Mouse (Mus musculus) heart, postnatal 0 days (tissue): Measurements from ENCODE around the gene Cenpu. TPM values are rescaled to one million over a fixed set of nuclear protein-coding genes. Genes with fewer than 3 reads are reported as not detected.

Experiments used
- ATAC-seq: fragments of 200-750 bp; cut with Nextera tagmentation; 2 replicates; pipeline ENCODE4 v1.8.0; 2017; ENCODE audit warnings: low read depth, moderate number of reproducible peaks, moderate library complexity; ENCODE audit not compliant: insufficient read depth
- DNase-seq: peaks from one replicate; pipeline ENCODE4 v3.0.0-alpha.2; 2016; ENCODE audit warnings: low spot score
- H3K27ac ChIP-seq: fragments of 300-500 bp; sonication (generic); 2 replicates; pipeline ENCODE4 v1.5.1; 2014; ENCODE audit warnings: low read depth, mild to moderate bottlenecking
- H3K27me3 ChIP-seq: fragments of 300-500 bp; sonication (generic); 2 replicates; pipeline ENCODE4 v1.6.1; 2014; ENCODE audit warnings: low read length, mixed read lengths; ENCODE audit not compliant: control insufficient read depth, insufficient read depth
- H3K36me3 ChIP-seq: fragments of 300-500 bp; sonication (generic); replicated peaks from 2 replicates; pipeline ENCODE4 v1.6.1; 2014; ENCODE audit warnings: low read length, mixed read lengths; ENCODE audit not compliant: control insufficient read depth, insufficient read depth
- H3K4me1 ChIP-seq: fragments of 300-500 bp; sonication (generic); 2 replicates; pipeline ENCODE4 v1.6.1; 2014; ENCODE audit warnings: antibody characterized with exemption; ENCODE audit not compliant: control insufficient read depth, insufficient read depth
- H3K4me2 ChIP-seq: fragments of 300-500 bp; sonication (generic); 2 replicates; pipeline ENCODE4 v1.6.1; 2014; ENCODE audit warnings: low read depth, mild to moderate bottlenecking, low read length, moderate library complexity
- H3K4me3 ChIP-seq: fragments of 300-500 bp; sonication (generic); 2 replicates; pipeline ENCODE4 v1.5.1; 2014; ENCODE audit warnings: low read depth, low read length
- H3K9ac ChIP-seq: fragments of 300-500 bp; sonication (generic); replicated peaks from 2 replicates; pipeline ENCODE4 v1.6.1; 2014; ENCODE audit warnings: low read depth, low read length, mixed read lengths
- H3K9me3 ChIP-seq: fragments of 300-500 bp; sonication (generic); replicated peaks from 2 replicates; pipeline ENCODE4 v1.6.1; 2016; ENCODE audit warnings: low read length; ENCODE audit not compliant: control insufficient read depth
- CTCF ChIP-seq: IDR thresholded peaks from 2 replicates; pipeline ENCODE4 v1.5.1; 2016; ENCODE audit warnings: antibody characterized with exemption, control low read depth, low read depth
- EP300 ChIP-seq: IDR thresholded peaks from 2 replicates; pipeline ENCODE4 v1.6.1; 2016; ENCODE audit warnings: antibody characterized with exemption, low read depth
- WGBS: fragments of 180-500 bp; shearing (Covaris S2); extraction: QIAGEN DNeasy Blood & Tissue Kit; methylation state at CpG from one replicate; pipeline ENCODE4 v1.1.7; 2014; 5-methylcytosine and 5-hydroxymethylcytosine counted together
- polyA plus RNA-seq: library from polyadenylated mRNA; unstranded; fragments of >200 nt; fragmentation: Nextera tagmentation; extraction: Ambion mirVana; gene quantifications from 2 replicates; pipeline ENCODE4 v1.2.1, GENCODE M21; 2015
- total RNA-seq: library from RNA; depleted of rRNA; stranded (reverse); fragments of >200 nt; gene quantifications from 2 replicates; pipeline ENCODE4 v1.2.3, GENCODE M21; 2014; ENCODE audit warnings: low replicate concordance

The Cenpu gene
- total and polyA plus RNA-seq, 2 experiments from 2014 or later = 1.1 to 5.3 TPM

- peaks cover 96% of the 10 kb centered on the region for H3K36me3 ChIP-seq
- DNase-seq (no peak), ATAC-seq (no peak)
- H3K4me2 ChIP-seq = no peak overlapping the region
- H3K9me3 ChIP-seq = no peaks in the 10 kb centered on the region
- no peaks in the 10 kb centered on the region for H3K4me1 ChIP-seq
- no peak overlapping the region for H3K27ac ChIP-seq
- H3K9ac ChIP-seq = no peak overlapping the region
- WGBS = 88% methylated on average over 8 of the region's 8 CpGs
- no peaks in the 10 kb centered on the region for H3K27me3 ChIP-seq
- H3K4me3 ChIP-seq = no peak overlapping the region
- TF ChIP-seq EP300 (no peak), CTCF (no peak)
Observed at GRCm38 (mm10) chr8:46526098-46526497, 25.7 kb upstream of the Cenpu start.

DNA sequence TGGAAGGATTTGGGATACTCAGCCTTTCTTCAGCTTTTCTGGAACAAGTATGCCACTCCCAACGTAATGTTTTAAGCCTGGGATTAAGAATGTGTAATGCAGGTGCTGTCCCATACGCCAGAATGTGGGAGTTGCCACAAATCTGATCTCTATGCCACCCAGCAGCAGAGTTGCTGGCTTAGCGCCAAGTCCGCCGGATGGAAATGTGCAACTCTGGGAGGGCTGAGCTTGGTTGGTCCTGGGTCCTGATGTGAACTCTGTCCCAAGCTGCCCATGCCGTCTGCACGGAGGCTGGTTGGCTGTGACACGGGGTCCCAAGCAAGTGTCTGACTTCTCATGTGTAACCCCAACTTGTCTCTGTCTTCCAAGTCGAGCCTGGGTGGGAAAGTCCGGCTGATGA, 25.0 kb upstream of the Cenpu start:
- DNase-seq = no peak
- WGBS = 62% methylated on average over 10 of the region's 10 CpGs
- no peak for TF ChIP-seq CTCF
- no peak for TF ChIP-seq EP300

DNA sequence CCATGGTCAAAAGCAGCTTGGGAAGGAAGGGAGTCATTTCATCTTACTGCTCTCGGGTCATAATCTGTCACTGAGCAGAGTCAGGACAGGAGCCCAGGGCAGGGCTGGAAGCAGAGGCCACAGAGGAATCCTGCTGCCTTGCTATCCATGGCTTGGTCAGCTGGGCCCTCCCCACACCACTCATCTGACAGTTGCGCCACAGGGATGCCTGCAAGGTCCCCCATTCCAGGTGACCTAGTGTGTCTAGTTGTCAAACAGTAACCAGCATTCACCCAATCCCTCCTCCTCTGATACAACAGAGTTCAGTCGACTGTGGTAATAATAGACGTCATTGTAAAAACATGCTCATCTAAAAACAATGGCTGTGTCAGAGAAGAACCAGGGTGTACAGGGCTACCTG, 22.3 kb upstream of the Cenpu start:
- no peaks in the 10 kb centered on the region for H3K9me3 ChIP-seq
- H3K27me3 ChIP-seq = no peaks in the 10 kb centered on the region
- no peaks in the 10 kb centered on the region for H3K4me1 ChIP-seq
- H3K9ac ChIP-seq = no peak overlapping the region
- no peak overlapping the region for H3K27ac ChIP-seq
- H3K36me3 ChIP-seq = peaks cover 94% of the 10 kb centered on the region
- no peak overlapping the region for H3K4me2 ChIP-seq
- WGBS = 81% methylated on average over 4 of the region's 4 CpGs
- no peak for DNase-seq
- no peak for TF ChIP-seq EP300
- ATAC-seq = no peak
- no peak overlapping the region for H3K4me3 ChIP-seq

More for the DNA sequence above, 25.0 kb upstream of the Cenpu start:
- Histone ChIP-seq H3K9me3 (no peaks in the 10 kb centered on the region), H3K9ac (no peak overlapping the region), H3K36me3 (peaks cover 96% of the 10 kb centered on the region), H3K4me3 (no peak overlapping the region), H3K4me1 (no peaks in the 10 kb centered on the region), H3K27ac (no peak overlapping the region), H3K27me3 (no peaks in the 10 kb centered on the region), H3K4me2 (no peak overlapping the region)
- ATAC-seq = 0 out of 2 replicates have a peak, but pooled peaks have one; percentile 33

DNA sequence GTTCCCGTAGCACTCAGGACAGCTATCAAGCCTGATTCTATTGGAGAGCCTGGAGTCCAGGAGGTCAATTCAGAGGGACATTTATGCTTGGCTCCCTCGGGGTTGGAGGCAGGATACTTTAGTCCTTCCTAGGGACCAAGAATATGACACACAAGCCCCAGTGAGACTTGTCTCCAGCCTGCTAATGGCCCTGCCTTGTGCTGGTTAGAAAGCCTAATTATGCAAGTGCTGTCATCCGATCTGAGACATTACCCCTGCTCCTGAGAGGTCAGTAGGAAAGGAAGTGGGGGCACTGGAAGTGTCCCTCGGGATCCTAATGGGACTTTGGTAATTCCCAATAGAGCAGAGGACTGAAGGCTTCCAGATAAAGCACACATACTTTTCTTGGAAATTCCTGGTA, 21.3 kb upstream of the Cenpu start:
- ATAC-seq = no peak
- Histone ChIP-seq H3K4me1 (no peaks in the 10 kb centered on the region), H3K9ac (no peak overlapping the region), H3K27ac (no peak overlapping the region), H3K36me3 (peaks cover 93% of the 10 kb centered on the region), H3K4me2 (no peak overlapping the region), H3K4me3 (no peak overlapping the region), H3K9me3 (no peaks in the 10 kb centered on the region), H3K27me3 (no peaks in the 10 kb centered on the region)
- WGBS = 56% methylated on average over 4 of the region's 4 CpGs
- no peak for DNase-seq
- no peak for TF ChIP-seq CTCF
- TF ChIP-seq EP300 = no peak

DNA sequence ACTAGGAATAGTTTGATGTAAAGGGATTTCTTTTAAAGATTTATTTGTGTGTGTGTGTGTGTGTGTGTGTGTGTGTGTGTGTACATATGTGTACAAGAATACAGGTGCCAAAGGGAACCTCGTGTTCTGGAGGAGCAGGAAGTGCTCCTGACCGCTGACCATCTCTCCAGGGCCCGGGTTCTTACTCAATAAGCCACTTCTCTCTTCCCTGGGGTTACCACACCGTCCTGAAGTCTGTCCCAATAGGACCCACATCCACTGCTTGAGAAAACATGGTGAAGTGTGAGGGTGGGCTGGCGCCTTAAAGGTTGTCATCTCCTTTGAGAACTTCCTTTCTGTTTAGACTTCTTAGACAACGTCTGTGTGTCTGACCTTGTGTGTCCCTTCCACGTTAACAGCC, 17.9 kb upstream of the Cenpu start:
- peaks cover 84% of the 10 kb centered on the region for H3K36me3 ChIP-seq
- H3K4me3 ChIP-seq = no peak overlapping the region
- no peak overlapping the region for H3K9ac ChIP-seq
- 88% methylated on average over 7 of the region's 7 CpGs for WGBS
- H3K4me2 ChIP-seq = no peak overlapping the region
- H3K9me3 ChIP-seq = no peaks in the 10 kb centered on the region
- TF ChIP-seq EP300 = no peak
- TF ChIP-seq CTCF = no peak
- ATAC-seq (no peak), DNase-seq (no peak)
- no peaks in the 10 kb centered on the region for H3K4me1 ChIP-seq
- H3K27ac ChIP-seq = no peak overlapping the region
- H3K27me3 ChIP-seq = no peaks in the 10 kb centered on the region

GRCm38 (mm10) chr8:46539701-46540100, 12.1 kb upstream of the Cenpu start:
- TF ChIP-seq EP300 = no peak
- TF ChIP-seq CTCF = no peak
- no peak overlapping the region for H3K4me3 ChIP-seq
- ATAC-seq = peak; percentile 62
- peaks cover 6% of the 10 kb centered on the region; the same call in 1 of the 2 replicates for H3K4me1 ChIP-seq
- no peak overlapping the region for H3K9ac ChIP-seq
- 29% methylated on average over 5 of the region's 5 CpGs for WGBS
- H3K9me3 ChIP-seq = no peaks in the 10 kb centered on the region
- H3K27me3 ChIP-seq = no peaks in the 10 kb centered on the region
- H3K36me3 ChIP-seq = peaks cover 29% of the 10 kb centered on the region
- peak; percentile 28 for DNase-seq
- no peak overlapping the region for H3K27ac ChIP-seq
- no peak overlapping the region for H3K4me2 ChIP-seq
